Mouse (Mus musculus) thymus, postnatal 10 days (tissue): ENCODE results near the gene Zfp352.
"Not testable (repeated sequence)": the region's sequence is repeated elsewhere in the genome, so short reads cannot be mapped to it uniquely, and the experiment has no call there.

ENCODE experiments used
- DNase-seq, 2 experiments: peaks; one replicate each; pipeline ENCODE4 v3.0.0; 2021; ENCODE audit warnings: low spot score in 2 of 2

The Zfp352 gene

DNA sequence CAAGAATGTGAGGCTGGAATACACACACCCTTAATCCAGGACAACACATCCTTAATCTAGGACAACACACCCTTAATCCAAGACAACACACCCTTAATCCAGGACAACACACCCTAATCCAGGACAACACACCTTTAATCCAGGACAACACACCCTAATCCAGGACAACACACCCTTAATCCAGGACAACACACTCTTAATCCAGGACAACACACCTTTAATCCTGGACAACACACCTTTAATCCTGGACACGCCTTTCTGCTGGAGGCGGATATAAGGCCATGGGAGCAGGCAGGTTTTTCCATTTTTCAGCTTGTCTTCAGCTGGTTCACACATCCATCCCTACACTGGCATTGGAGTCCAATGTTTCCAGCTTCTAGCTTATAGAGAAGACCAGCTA is at the start of gene Zfp352:
Gene Zfp352, plus strand, starts transcription at position 301 of the 400 bp plus-strand sequence.
- no peak for DNase-seq

DNA sequence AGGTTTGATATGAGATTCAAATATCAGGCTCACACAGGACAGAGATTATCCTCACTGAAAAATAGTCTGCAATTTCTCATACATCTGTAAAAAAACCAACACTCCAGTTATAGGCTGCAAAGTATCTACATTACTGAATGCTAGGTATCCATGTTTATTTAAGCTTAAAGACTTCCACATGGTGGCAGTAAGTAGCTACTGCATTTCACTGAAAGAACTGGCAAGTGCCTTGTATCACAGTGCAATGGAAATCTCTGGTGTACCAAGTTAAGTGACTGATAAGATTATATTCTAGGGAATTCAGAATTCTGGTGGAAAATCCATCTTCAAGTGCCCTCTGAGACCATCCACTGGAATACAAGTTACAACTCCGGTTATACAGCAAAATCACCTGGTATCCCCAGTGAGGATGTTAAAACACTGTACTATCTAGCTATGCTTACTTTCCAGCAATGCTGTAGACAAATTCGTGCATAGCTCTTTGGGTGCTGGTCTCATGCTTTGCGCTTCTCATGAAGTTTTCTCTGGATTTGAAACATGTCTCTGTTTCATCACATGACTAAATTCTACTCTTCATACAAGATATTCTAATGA is 47.6 kb upstream of the Zfp352 start:
- no peak for DNase-seq

DNA sequence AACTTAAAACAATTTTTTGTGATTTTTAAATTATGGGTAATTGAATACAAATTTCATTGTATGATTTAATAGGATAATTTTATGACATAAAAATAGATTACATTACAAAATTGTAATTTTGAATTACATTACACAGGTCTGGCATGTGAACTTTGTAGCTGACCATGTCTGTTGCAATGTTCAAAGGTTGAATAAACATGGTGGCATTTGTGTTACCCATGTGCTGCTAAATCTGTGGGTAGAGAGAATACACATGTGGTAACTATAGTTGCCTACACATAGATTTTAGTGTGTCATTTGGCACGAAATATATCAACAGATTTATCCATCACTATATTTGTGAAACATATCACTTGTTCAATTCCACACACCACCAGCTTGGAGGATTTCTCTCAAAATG is 44.6 kb upstream of the Zfp352 start:
- no peak for DNase-seq

DNA sequence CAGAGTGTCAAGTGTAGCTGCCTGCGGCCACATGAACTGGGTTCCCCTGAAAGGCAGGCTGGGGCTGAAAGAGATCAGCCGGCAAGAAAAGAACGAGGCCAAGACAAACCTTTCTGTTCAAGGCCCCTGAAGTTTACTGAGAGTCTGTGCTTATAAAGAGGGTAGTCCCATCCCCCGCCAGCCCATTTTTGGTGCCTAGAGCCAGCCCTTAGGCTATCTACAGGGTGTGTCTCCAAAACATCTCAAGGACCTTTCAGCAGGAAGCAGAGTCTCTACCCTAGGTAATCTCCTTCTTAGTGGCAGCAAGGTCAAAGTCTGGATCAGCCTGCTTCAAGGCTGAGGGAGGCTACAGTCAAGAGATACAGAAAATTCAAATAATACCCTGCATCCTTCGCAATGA is 15.2 kb upstream of the Zfp352 start:
- DNase-seq, result no peak

DNA sequence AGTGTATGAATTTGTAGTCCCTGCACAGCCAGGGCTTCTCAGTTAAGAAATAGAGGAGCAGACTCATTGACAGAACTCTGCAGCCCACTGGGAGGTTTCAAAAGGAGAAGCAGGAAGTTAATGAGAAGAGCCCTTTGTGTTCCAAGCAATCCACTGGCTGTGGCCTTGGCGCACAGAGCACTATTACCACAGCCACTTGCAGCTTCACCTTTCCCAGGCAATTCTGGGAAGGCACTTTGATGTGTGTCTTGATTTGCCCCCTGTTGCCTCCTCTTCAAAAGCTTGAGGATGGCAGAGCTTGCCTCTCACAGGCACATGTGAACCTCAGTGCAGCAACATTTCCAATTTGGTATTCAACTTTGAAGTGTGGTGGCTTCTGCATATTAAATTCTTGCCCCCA is 7.1 kb upstream of the Zfp352 start:
- no peak for DNase-seq

DNA sequence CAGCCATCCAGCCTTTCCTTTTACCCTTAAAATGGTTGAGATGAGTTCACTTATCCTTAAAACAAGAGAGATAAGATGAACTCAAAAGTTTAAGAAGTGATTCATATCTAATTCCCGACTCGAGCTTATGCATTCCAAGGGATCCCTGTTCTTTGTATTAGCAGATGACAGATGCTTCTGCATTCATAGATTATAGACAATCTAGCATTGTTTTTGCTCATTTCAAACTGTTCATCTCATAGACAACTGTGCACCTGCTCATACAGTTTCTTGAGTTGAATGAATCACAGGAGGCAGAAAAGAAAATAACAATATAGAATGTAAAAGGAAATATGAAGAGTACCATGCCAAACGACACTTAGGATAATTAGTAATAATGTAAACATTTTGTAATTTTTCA is 6.5 kb upstream of the Zfp352 start:
- no peak for DNase-seq

DNA sequence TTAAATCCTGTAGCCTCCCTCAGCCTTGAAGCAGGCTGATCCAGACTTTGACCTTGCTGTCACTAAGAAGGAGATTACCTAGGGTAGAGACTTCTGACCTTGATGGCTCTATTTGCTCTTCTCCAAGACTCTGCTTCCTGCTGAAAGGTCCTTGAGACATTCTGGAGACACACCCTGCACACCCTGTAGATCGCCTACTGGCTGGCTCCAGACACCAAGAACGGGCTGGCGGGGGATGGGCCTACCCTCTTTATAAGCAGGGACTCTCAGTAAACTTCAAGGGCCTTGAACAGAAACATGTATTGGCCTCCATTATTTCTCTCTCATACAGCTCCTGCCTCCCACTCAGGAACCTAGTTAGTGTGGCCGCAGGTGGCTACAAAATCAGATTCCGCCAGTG is 17.0 kb downstream of the Zfp352 start:
- not testable (repeated sequence) for DNase-seq

DNA sequence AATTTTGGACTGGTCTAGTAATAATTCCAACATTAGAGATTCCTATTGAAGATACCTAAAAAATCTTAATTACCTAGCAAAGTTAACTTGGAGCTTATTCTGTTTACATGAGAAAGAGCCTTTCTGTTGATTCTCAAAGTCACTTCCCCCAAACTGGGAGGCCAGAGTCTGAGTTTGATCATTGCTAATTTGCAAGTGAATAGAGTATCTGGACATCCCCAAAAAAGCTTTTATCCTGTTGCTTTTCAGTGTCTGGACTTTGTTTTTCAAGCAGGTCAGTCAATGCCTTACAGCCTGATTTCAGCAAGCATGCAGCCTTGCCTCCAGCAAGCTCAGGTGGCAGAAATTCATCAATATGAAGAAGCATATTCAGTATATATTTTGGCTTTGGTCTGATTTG is 51.2 kb downstream of the Zfp352 start:
- no peak for DNase-seq
